Mouse (Mus musculus): ENCODE results near the gene Tlk2. TPM values are rescaled to one million over a fixed set of nuclear protein-coding genes. Genes with fewer than 3 reads are reported as not detected.
A peak's percentile ranks its signal among the peaks of the same experiment; 100 is the strongest.

Tlk2 gene
- total RNA-seq, 2 experiments from 2014 or later: 47.9 to 50.7 TPM

GRCm38 (mm10) chr11:105246785-105247184 lies 68.2 kb downstream of the Tlk2 start:
- no peak for DNase-seq
- intact Hi-C loops (cut with DNase I): no loop called here

DNA sequence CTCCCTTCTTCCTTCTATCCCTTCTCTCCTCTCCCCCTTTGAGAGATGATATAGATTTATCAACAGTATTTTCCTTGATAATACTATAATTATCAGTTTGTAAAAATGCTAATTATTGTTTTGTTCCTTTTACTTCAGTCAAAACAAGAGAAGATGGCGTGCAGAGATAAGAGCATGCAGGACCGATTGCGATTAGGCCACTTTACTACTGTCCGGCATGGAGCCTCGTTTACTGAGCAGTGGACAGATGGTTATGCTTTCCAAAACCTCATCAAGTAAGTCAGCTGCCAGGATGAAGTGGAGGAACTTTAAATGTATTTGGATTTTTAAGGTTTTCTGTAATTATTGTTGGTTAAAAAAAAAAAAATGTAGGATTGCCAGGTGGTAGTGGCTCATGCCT lies 68.7 kb downstream of the Tlk2 start:
- intact Hi-C loops (cut with DNase I): no loop called here
- DNase-seq: no peak

DNA sequence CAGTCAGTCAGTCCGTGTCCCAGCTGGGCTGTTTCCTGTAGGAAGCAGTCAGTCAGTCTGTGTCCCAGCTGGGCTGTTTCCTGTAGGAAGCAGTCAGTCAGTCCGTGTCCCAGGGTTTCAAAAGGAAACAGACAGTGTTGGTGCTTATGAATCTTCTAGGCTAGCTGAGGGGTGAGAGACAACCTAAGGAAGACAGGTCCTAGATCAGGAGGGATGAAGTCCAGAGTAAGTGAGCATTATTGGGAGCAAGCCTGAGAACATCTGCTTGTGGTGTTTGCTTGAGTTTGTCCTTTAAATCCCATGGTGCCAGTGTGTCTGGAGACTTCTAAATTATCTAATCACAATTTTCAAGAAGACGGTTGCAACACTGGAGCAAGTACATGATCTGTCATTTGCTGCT lies 81.1 kb downstream of the Tlk2 start:
- intact Hi-C loops (cut with DNase I): no loop called here
- no peak for DNase-seq

DNA sequence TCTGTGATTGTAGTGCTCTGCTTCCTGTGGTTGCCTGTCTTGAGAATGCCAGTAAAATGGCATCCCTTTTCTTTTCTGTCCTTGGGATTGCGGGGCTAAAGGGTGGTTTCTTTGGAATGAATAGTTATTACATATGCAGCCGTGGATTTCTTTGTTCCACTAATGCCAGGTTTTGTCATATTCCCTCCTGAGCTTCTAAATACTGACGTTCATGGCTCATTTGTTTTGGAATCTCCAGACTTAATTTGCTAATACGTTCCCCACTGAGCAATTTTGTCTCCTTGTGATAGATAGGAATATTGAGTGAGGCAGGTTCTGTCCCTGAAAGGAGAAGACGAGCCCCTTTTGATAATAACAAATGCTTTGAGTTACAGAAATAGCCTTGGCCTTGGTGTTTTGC lies 82.5 kb downstream of the Tlk2 start:
- no peak for DNase-seq
- intact Hi-C loops (cut with DNase I): no loop called here

GRCm38 (mm10) chr11:105261601-105262351 lies 83.2 kb downstream of the Tlk2 start:
- DNase-seq: peak in 1 of 2 experiments; percentile 26
- intact Hi-C loops (cut with DNase I): no loop called here

DNA sequence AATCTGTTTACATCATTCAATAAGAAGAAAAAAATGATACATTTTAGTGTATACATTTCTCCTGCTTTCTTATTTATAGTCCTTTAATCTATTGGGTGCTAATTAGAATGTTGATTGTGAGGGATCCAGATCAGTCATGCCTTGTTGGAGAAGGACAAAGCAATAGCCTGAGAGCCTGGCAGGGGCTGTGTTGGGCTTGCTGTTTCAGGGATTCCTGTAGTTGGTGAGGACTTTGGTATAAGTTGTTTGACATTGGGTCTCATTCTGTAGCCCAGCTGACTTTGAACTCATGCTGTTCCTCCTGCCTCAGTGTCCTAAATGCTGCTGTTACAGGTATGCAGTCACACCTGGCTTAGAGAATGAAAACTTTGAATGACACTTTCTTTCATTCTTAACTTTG lies 85.9 kb downstream of the Tlk2 start:
- DNase-seq: no peak
- intact Hi-C loops (cut with DNase I): no loop called here

DNA sequence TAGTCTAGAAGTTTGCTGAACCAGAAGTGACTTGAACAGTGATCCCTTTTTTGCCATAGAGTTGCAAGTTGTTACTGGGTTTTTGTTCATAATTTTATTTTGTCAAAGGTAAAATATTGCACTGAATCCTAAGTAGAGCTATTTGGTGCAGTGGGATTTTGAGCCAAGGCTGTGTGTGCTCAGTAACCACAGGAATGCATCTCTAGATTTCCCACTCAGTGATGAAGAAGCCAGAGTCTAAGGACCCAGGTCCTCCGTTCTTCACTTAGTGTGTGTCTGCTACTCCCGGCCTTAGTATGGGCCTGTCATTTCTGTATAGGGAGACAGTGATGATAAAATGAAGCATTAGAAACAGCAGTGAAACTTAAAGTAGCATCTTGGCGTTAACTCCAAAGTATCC lies 86.4 kb downstream of the Tlk2 start:
- intact Hi-C loops (cut with DNase I): no loop called here
- DNase-seq: no peak

DNA sequence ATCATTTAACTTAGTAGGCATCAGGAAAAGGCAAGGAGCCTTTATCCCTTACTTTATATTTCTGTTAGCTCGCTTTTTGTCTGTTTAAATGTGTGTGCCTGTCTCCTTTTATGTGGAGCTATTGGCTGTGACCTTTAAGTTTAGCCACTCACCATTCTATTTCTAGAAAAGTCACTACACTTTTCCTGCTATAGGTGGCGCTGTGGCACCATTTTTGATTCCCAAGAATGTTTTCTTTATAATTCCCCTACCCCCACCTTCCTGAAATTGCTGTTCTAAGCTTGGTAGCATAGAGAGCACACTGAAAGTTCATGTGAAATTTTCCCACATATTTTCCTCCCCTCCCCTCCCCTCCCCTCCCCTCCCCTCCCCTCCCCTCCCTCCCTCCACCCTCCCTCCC lies 91.5 kb downstream of the Tlk2 start:
- peak; percentile 84 to 87 for DNase-seq
- intact Hi-C loops (cut with DNase I): loop anchor here (5.0 kb wide), 3 partner anchors 77 to 642 kb away; no protein-coding TSS in a partner anchor

DNA sequence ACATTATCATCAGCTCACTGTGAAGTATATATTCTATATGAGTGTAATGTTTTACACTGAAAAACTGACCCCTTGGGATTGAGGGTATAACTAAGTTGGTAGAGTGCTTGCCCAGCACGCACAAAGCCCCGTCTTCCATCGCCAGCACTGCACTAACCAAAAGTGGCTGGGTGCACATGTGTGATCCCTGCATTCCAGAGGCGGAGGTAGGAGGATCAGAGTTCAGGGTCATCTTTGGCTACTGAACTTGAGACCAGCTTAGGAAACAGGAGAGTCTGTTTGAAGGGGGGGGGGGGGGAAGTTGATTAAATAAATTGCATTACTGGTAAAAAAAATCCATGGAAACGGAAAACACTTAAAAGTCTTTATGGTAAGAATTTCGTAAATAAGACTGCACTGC lies 101.8 kb downstream of the Tlk2 start:
- intact Hi-C loops (cut with DNase I): no loop called here
- no peak for DNase-seq

DNA sequence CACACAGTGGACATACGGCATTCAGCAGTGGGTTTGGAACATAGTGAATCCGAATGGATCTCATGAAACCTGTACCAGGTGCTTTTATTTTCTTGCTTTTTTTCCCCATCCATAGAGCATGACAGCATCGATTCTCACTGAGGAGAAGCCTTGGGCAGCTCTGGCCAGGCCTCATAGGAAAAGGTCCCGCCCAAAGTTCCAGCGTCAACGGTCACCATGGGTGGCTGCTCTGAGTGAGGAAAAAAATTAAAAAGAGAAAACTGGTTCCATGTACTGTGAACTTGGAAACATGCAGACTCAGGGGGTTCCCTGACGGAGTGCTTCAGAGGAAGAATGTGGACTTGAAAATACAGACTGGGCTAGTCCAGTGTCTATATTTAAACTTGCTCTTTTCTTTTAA lies 102.7 kb downstream of the Tlk2 start:
- intact Hi-C loops (cut with DNase I): no loop called here
- DNase-seq: no peak

- no peak for DNase-seq
- intact Hi-C loops (cut with DNase I): no loop called here
These were observed 103.3 kb downstream of the Tlk2 start for GRCm38 (mm10) chr11:105281763-105282459.

GRCm38 (mm10) chr11:105282460-105282859 lies 103.9 kb downstream of the Tlk2 start:
- intact Hi-C loops (cut with DNase I): no loop called here

GRCm38 (mm10) chr11:105283016-105283415 lies 104.4 kb downstream of the Tlk2 start:
- no peak for DNase-seq
- intact Hi-C loops (cut with DNase I): no loop called here

More at GRCm38 (mm10) chr11:105282460-105282859, 103.9 kb downstream of the Tlk2 start:
- DNase-seq: peak; percentile 71 to 77

DNA sequence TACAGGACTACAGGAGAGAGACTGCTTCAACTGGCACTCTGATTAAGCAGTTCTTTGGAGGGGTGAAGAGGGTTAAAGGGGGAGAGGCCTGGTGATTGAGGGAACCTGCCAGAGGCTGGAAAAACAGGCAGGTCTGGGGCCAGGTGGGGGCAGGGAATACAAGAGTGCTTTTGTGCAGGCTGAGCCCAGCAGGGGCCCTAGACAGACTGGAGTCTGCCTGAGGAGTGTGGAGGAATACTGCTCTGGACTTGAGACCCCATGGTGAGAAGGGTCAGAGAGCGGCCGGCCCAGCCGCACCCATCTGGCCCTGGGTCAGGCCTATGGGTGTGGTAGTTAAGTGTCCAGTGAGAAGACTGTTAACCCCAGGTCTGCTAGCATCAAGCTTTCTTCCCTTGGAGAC lies 107.1 kb downstream of the Tlk2 start:
- intact Hi-C loops (cut with DNase I): no loop called here
- DNase-seq: peak in 1 of 2 experiments; percentile 30

- intact Hi-C loops (cut with DNase I): no loop called here
- peak in 1 of 2 experiments; percentile 35 for DNase-seq
These were observed 110.8 kb downstream of the Tlk2 start for GRCm38 (mm10) chr11:105289403-105289802.

- peak; percentile 62 to 70 for DNase-seq
- intact Hi-C loops (cut with DNase I): loop anchor here (2.0 kb wide), 1 partner anchor 21 kb away; no protein-coding TSS in a partner anchor
These were observed 113.1 kb downstream of the Tlk2 start for GRCm38 (mm10) chr11:105291681-105292123.

GRCm38 (mm10) chr11:105292124-105293071 lies 113.8 kb downstream of the Tlk2 start, which contains the start of gene Mrc2:
Mrc2 (plus strand) TSS chr11:105292643.
- DNase-seq: peak; percentile 77
- intact Hi-C loops (cut with DNase I): loop anchor here (2.0 kb wide), 1 partner anchor 20 kb away; no protein-coding TSS in a partner anchor

GRCm38 (mm10) chr11:105293101-105293581 lies 114.5 kb downstream of the Tlk2 start:
- peak; percentile 71 to 77 for DNase-seq
- intact Hi-C loops (cut with DNase I): loop anchor here (2.0 kb wide), 1 partner anchor 20 kb away; no protein-coding TSS in a partner anchor

- intact Hi-C loops (cut with DNase I): loop anchor here (2.0 kb wide), 1 partner anchor 19 kb away; no protein-coding TSS in a partner anchor
- peak; percentile 42 to 48 for DNase-seq
These were observed 115.4 kb downstream of the Tlk2 start for GRCm38 (mm10) chr11:105293901-105294494.

DNA sequence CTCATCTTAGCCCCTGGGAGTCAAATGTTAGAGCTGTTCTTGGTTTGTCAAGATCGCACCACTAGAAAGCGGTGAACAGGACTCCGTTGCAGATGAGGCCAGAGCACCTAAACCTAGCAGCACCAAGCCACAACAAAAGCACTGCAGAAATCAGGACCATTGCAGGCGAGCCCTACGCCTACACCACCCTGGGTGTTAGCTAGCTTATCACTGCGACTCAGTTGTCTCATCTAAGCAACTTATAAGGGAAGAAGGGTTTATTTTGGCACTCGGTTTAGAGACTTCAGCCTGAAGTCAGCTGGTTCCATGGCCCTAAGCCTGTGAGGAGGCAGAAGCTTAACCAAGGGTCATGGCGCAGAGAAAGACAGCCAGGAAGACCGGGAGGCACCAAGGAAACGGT lies 117.5 kb downstream of the Tlk2 start:
- no peak for DNase-seq
- intact Hi-C loops (cut with DNase I): no loop called here
